Mouse (Mus musculus): ENCODE results near the gene P3h4. TPM values are rescaled to one million over a fixed set of nuclear protein-coding genes. Genes with fewer than 3 reads are reported as not detected.

P3h4 gene
- polyA plus RNA-seq, 1 experiment: not detected

- H3K4me3 ChIP-seq (replicated peaks): no peak overlapping the region
- H3K4me1 ChIP-seq (ENCODE audit: control insufficient read depth): no peaks in the 10 kb centered on the region
- peaks cover 16% of the 10 kb centered on the region for H3K27me3 ChIP-seq (ENCODE audit: control insufficient read depth)
- no peaks in the 10 kb centered on the region for H3K9me3 ChIP-seq (ENCODE audit: control insufficient read depth, low read length)
- TF ChIP-seq GATA1 (IDR thresholded peaks at IDR 0.05; ENCODE audit: low read length) (no peak), TAL1 (IDR thresholded peaks at IDR 0.05; ENCODE audit: low read length) (no peak)
- no peaks in the 10 kb centered on the region; the same call in 1 of the 2 replicates for H3K36me3 ChIP-seq (ENCODE audit: control insufficient read depth)
These were observed 24.6 kb downstream of the P3h4 start for GRCm38 (mm10) chr11:100389931-100390445.

GRCm38 (mm10) chr11:100388588-100388987, 26.0 kb downstream of the P3h4 start:
- Histone ChIP-seq H3K36me3 (ENCODE audit: control insufficient read depth) (no peaks in the 10 kb centered on the region; the same call in 1 of the 2 replicates), H3K4me1 (ENCODE audit: control insufficient read depth) (no peaks in the 10 kb centered on the region), H3K9me3 (ENCODE audit: control insufficient read depth, low read length) (no peaks in the 10 kb centered on the region), H3K4me3 (replicated peaks) (no peak overlapping the region), H3K27me3 (ENCODE audit: control insufficient read depth) (peaks cover 3% of the 10 kb centered on the region)
- TF ChIP-seq GATA1 (IDR thresholded peaks at IDR 0.05; ENCODE audit: low read length): no peak
- no peak for TF ChIP-seq TAL1 (IDR thresholded peaks at IDR 0.05; ENCODE audit: low read length)

- Histone ChIP-seq H3K27me3 (ENCODE audit: control insufficient read depth) (no peaks in the 10 kb centered on the region; the same call in 1 of the 2 replicates), H3K4me3 (replicated peaks) (no peak overlapping the region)
- TF ChIP-seq TAL1 (IDR thresholded peaks at IDR 0.05; ENCODE audit: low read length) (no peak), GATA1 (IDR thresholded peaks at IDR 0.05; ENCODE audit: low read length) (no peak)
These were observed 26.9 kb downstream of the P3h4 start for GRCm38 (mm10) chr11:100387589-100388375.

GRCm38 (mm10) chr11:100387111-100387510, 27.5 kb downstream of the P3h4 start:
- no peak for TF ChIP-seq GATA1 (IDR thresholded peaks at IDR 0.05; ENCODE audit: low read length)
- no peak for TF ChIP-seq TAL1 (IDR thresholded peaks at IDR 0.05; ENCODE audit: low read length)
- Histone ChIP-seq H3K27me3 (ENCODE audit: control insufficient read depth) (no peaks in the 10 kb centered on the region), H3K9me3 (ENCODE audit: control insufficient read depth, low read length) (no peaks in the 10 kb centered on the region), H3K36me3 (ENCODE audit: control insufficient read depth) (peaks cover 6% of the 10 kb centered on the region; the same call in 1 of the 2 replicates), H3K4me3 (replicated peaks) (no peak overlapping the region), H3K4me1 (ENCODE audit: control insufficient read depth) (no peaks in the 10 kb centered on the region)

More at GRCm38 (mm10) chr11:100387589-100388375, 26.9 kb downstream of the P3h4 start:
- peaks cover 6% of the 10 kb centered on the region; the same call in 1 of the 2 replicates for H3K36me3 ChIP-seq (ENCODE audit: control insufficient read depth)
- no peaks in the 10 kb centered on the region for H3K4me1 ChIP-seq (ENCODE audit: control insufficient read depth)
- H3K9me3 ChIP-seq (ENCODE audit: control insufficient read depth, low read length): no peaks in the 10 kb centered on the region

GRCm38 (mm10) chr11:100386586-100386985, 28.1 kb downstream of the P3h4 start:
- H3K9me3 ChIP-seq (ENCODE audit: control insufficient read depth, low read length): no peaks in the 10 kb centered on the region
- H3K4me3 ChIP-seq (replicated peaks): no peak overlapping the region
- TF ChIP-seq TAL1 (IDR thresholded peaks at IDR 0.05; ENCODE audit: low read length): no peak
- no peak for TF ChIP-seq GATA1 (IDR thresholded peaks at IDR 0.05; ENCODE audit: low read length)
- no peaks in the 10 kb centered on the region for H3K4me1 ChIP-seq (ENCODE audit: control insufficient read depth)
- H3K27me3 ChIP-seq (ENCODE audit: control insufficient read depth): no peaks in the 10 kb centered on the region
- H3K36me3 ChIP-seq (ENCODE audit: control insufficient read depth): peaks cover 8% of the 10 kb centered on the region; the same call in 1 of the 2 replicates

- no peak for TF ChIP-seq TAL1 (IDR thresholded peaks at IDR 0.05; ENCODE audit: low read length)
- TF ChIP-seq GATA1 (IDR thresholded peaks at IDR 0.05; ENCODE audit: low read length): no peak
- H3K27me3 ChIP-seq (ENCODE audit: control insufficient read depth): no peaks in the 10 kb centered on the region
- peaks cover 9% of the 10 kb centered on the region; the same call in 1 of the 2 replicates for H3K36me3 ChIP-seq (ENCODE audit: control insufficient read depth)
- H3K4me1 ChIP-seq (ENCODE audit: control insufficient read depth): no peaks in the 10 kb centered on the region
- H3K9me3 ChIP-seq (ENCODE audit: control insufficient read depth, low read length): no peaks in the 10 kb centered on the region
- no peak overlapping the region for H3K4me3 ChIP-seq (replicated peaks)
These were observed 29.6 kb downstream of the P3h4 start for GRCm38 (mm10) chr11:100385016-100385415.

GRCm38 (mm10) chr11:100382682-100383081, 32.0 kb downstream of the P3h4 start:
- Histone ChIP-seq H3K4me3 (replicated peaks) (no peak overlapping the region), H3K9me3 (ENCODE audit: control insufficient read depth, low read length) (no peaks in the 10 kb centered on the region), H3K36me3 (ENCODE audit: control insufficient read depth) (peaks cover 9% of the 10 kb centered on the region; the same call in 1 of the 2 replicates), H3K27me3 (ENCODE audit: control insufficient read depth) (no peaks in the 10 kb centered on the region), H3K4me1 (ENCODE audit: control insufficient read depth) (no peaks in the 10 kb centered on the region)
- no peak for TF ChIP-seq TAL1 (IDR thresholded peaks at IDR 0.05; ENCODE audit: low read length)
- no peak for TF ChIP-seq GATA1 (IDR thresholded peaks at IDR 0.05; ENCODE audit: low read length)

GRCm38 (mm10) chr11:100379311-100379710, 35.3 kb downstream of the P3h4 start:
- Histone ChIP-seq H3K4me1 (ENCODE audit: control insufficient read depth) (no peaks in the 10 kb centered on the region), H3K27me3 (ENCODE audit: control insufficient read depth) (no peaks in the 10 kb centered on the region), H3K9me3 (ENCODE audit: control insufficient read depth, low read length) (no peaks in the 10 kb centered on the region), H3K4me3 (replicated peaks) (no peak overlapping the region), H3K36me3 (ENCODE audit: control insufficient read depth) (peaks cover 16% of the 10 kb centered on the region; the same call in 1 of the 2 replicates)
- TF ChIP-seq TAL1 (IDR thresholded peaks at IDR 0.05; ENCODE audit: low read length) (no peak), GATA1 (IDR thresholded peaks at IDR 0.05; ENCODE audit: low read length) (no peak)

GRCm38 (mm10) chr11:100378446-100378845, 36.2 kb downstream of the P3h4 start:
- Histone ChIP-seq H3K4me3 (replicated peaks) (no peak overlapping the region), H3K4me1 (ENCODE audit: control insufficient read depth) (no peaks in the 10 kb centered on the region), H3K36me3 (ENCODE audit: control insufficient read depth) (peaks cover 21% of the 10 kb centered on the region; the same call in 1 of the 2 replicates), H3K27me3 (ENCODE audit: control insufficient read depth) (no peaks in the 10 kb centered on the region), H3K9me3 (ENCODE audit: control insufficient read depth, low read length) (no peaks in the 10 kb centered on the region)
- TF ChIP-seq TAL1 (IDR thresholded peaks at IDR 0.05; ENCODE audit: low read length) (no peak), GATA1 (IDR thresholded peaks at IDR 0.05; ENCODE audit: low read length) (no peak)
